Mouse (Mus musculus) urinary bladder, adult 2 months (tissue): ENCODE data around the gene Preb. TPM values are rescaled to one million over a fixed set of nuclear protein-coding genes. Genes with fewer than 3 reads are reported as not detected.

Experiments used
- polyA plus RNA-seq: library from polyadenylated mRNA; depleted of rRNA; stranded (reverse); fragments of >200 nt; gene quantifications from 2 replicates; pipeline ENCODE4 v1.2.3, GENCODE M21; 2012; rRNA removed

The Preb gene
- polyA plus RNA-seq, 1 experiment = 214 TPM

Other genes with a start within 250 kb of the Preb start
- 0.28 and 0.35 TPM in 2 replicates for gene Dpysl5, start 248.8 kb downstream of the Preb start, polyA plus RNA-seq
- gene Mapre3, start 145.7 kb downstream of the Preb start, polyA plus RNA-seq = 51.9 and 59.3 TPM in 2 replicates
- 52.8 and 60.7 TPM in 2 replicates for gene Tmem214, start 92.3 kb downstream of the Preb start, polyA plus RNA-seq
- gene Agbl5, start 71.7 kb downstream of the Preb start, polyA plus RNA-seq = 16.5 and 16.6 TPM in 2 replicates
- gene Ost4, start 52.6 kb downstream of the Preb start, polyA plus RNA-seq = 268 and 335 TPM in 2 replicates
- 59.2 and 104 TPM in 2 replicates for gene Emilin1, start 47.0 kb downstream of the Preb start, polyA plus RNA-seq
- gene Khk, start 38.9 kb downstream of the Preb start, polyA plus RNA-seq = 38.4 and 38.9 TPM in 2 replicates
- gene Cgref1, start 14.8 kb downstream of the Preb start, polyA plus RNA-seq = 14.0 and 15.0 TPM in 2 replicates
- gene Tcf23, start 8.3 kb upstream of the Preb start, polyA plus RNA-seq = 0.50 and 0.66 TPM in 2 replicates
- gene Atraid, start 88.0 kb upstream of the Preb start, polyA plus RNA-seq = 162 and 174 TPM in 2 replicates
- gene Slc5a6, start 88.6 kb upstream of the Preb start, polyA plus RNA-seq = 19.4 and 21.3 TPM in 2 replicates
- gene Cad, start 94.4 kb upstream of the Preb start, polyA plus RNA-seq = 14.6 and 14.8 TPM in 2 replicates
- gene Dnajc5g, start 145.9 kb upstream of the Preb start, polyA plus RNA-seq = not detected in 2 replicates
- 0.04 TPM in 1 of 2 replicates, not detected in the other for gene Slc30a3, start 147.9 kb upstream of the Preb start, polyA plus RNA-seq
- not detected in 2 replicates for gene Trim54, start 156.4 kb upstream of the Preb start, polyA plus RNA-seq
- gene Ucn, start 178.5 kb upstream of the Preb start, polyA plus RNA-seq = not detected in 2 replicates
- gene Mpv17, start 193.9 kb upstream of the Preb start, polyA plus RNA-seq = 98.9 and 117 TPM in 2 replicates
- 1.5 and 1.7 TPM in 2 replicates for gene Gm29609, start 219.6 kb upstream of the Preb start, polyA plus RNA-seq
- gene Gtf3c2, start 219.8 kb upstream of the Preb start, polyA plus RNA-seq = 78.9 and 87.0 TPM in 2 replicates
- 93.5 and 93.8 TPM in 2 replicates for gene Snx17, start 232.9 kb upstream of the Preb start, polyA plus RNA-seq
- gene Eif2b4, start 233.1 kb upstream of the Preb start, polyA plus RNA-seq = 33.2 and 39.1 TPM in 2 replicates
- gene Zfp513, start 241.9 kb upstream of the Preb start, polyA plus RNA-seq = 29.3 and 37.0 TPM in 2 replicates